Mouse (Mus musculus): Measurements from ENCODE around the gene Znfx1. TPM values are rescaled to one million over a fixed set of nuclear protein-coding genes. Genes with fewer than 3 reads are reported as not detected.

Gene Znfx1
- polyA plus RNA-seq, 1 experiment from 2014 or later = 5.4 TPM

DNA sequence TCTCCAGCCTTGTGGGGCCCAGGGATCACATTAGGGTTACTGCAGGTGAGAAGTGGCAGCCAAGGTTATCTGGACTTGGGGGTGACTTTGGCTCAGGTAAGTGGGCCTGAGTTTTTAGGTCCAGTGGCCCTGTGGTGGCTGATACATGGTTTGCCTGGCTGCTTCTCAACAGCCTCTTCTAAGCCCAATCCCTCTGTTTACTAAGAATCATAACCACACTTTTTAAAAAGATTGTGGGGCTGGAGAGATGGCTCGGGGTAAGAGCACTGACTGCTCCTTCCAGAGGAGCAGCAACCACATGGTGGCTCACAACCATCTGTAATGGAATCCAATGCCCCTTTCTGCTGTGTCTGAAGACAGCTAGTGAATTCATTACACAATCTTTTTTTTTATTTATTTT is 3.2 kb upstream of the Znfx1 start:
- no peaks in the 10 kb centered on the region for H3K27me3 ChIP-seq (ENCODE audit: control insufficient read depth, insufficient read depth, low read length)
- ATAC-seq (ENCODE audit: low FRiP score) (no peak), DNase-seq (ENCODE audit: low spot score, missing footprints) (no peak)
- no peak overlapping the region for H3K4me2 ChIP-seq
- H3K27ac ChIP-seq (ENCODE audit: low read depth, low read length) = no peak overlapping the region
- H3K4me1 ChIP-seq (ENCODE audit: control insufficient read depth, insufficient read depth, low read length) = peaks cover 14% of the 10 kb centered on the region
- H3K9ac ChIP-seq (ENCODE audit: low read length) = no peak overlapping the region
- WGBS = 81% methylated on average over 1 of the region's 1 CpGs
- no peaks in the 10 kb centered on the region for H3K9me3 ChIP-seq (ENCODE audit: control insufficient read depth, low read length)
- H3K36me3 ChIP-seq (ENCODE audit: control insufficient read depth, insufficient read depth, low read length) = peaks cover 15% of the 10 kb centered on the region; the same call in 1 of the 2 replicates
- no peak overlapping the region for H3K4me3 ChIP-seq (ENCODE audit: low read depth, low read length)

DNA sequence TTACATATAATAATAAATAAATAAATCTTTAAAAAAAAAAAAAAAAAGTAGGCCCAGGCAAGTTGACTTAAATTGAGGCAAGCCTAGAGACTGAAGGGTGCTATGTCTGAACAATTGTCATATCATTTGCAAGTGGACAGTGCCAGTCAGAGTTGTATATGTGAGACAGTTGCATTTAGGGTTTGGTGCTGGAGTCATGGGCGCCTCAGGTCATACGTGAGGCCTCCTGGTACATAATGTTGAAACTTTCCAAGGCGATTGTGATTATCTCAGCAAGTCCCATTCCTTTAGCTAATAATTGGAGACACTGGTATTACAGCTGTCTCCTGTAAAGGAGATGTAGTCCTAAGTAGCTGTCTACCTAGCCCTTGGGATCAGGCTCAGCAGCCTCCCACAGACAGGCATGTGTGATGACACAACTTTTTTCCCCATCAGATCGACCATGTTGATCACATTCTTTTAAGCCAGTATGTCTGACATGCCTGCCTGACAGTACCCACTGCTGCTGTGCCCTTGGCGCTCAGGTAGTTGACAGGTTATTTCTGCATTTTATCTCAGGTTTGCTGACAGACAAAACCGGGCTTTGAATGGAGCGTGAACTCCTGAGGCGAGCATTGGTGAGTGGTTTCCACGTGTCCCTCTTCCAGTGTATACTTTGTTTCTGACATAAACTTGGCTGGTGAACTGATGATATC is 1.9 kb upstream of the Znfx1 start:
- H3K9ac ChIP-seq (ENCODE audit: low read length) = peak overlapping the region; percentile 93
- no peaks in the 10 kb centered on the region for H3K27me3 ChIP-seq (ENCODE audit: control insufficient read depth, insufficient read depth, low read length)
- DNase-seq (ENCODE audit: low spot score, missing footprints) = peak; percentile 83
- H3K4me3 ChIP-seq (ENCODE audit: low read depth, low read length) = peak overlapping the region; percentile 82
- ATAC-seq (ENCODE audit: low FRiP score) = no peak
- H3K4me1 ChIP-seq (ENCODE audit: control insufficient read depth, insufficient read depth, low read length) = peaks cover 14% of the 10 kb centered on the region
- peak overlapping the region; percentile 67; the same call in 1 of the 2 replicates for H3K27ac ChIP-seq (ENCODE audit: low read depth, low read length)
- peak overlapping the region; percentile 76 for H3K4me2 ChIP-seq
- no peaks in the 10 kb centered on the region for H3K9me3 ChIP-seq (ENCODE audit: control insufficient read depth, low read length)
- peaks cover 15% of the 10 kb centered on the region; the same call in 1 of the 2 replicates for H3K36me3 ChIP-seq (ENCODE audit: control insufficient read depth, insufficient read depth, low read length)
- 26% methylated on average over 9 of the region's 9 CpGs for WGBS

DNA sequence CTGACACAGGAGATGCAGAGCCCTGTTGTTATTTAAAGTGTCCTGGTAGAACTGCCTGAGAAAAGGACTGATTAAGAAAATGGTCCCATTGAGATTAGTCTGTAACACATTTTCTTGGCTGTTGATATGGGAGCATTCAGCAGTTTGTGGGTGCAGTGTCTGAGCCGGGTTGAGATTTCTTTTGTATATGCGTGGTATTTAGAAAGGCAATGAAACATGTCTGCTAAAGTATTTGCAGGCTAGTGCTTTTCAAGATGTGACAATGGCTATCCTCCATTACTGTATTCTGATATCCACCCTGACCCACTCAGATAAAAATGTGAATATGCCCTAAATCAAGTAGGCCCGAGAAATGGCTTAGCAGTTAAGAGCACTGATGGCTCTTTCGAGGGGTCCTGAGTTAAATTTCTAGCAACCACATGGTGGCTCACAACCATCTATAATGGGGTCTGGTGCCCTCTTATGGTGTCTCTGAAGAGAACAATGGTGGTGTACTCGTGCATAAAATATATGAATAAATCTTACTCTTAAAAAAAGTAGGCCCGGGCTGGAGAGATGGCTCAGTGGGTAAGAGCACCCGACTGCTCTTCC is 1.2 kb upstream of the Znfx1 start:
- peaks cover 14% of the 10 kb centered on the region for H3K4me1 ChIP-seq (ENCODE audit: control insufficient read depth, insufficient read depth, low read length)
- H3K4me3 ChIP-seq (ENCODE audit: low read depth, low read length) = peak overlapping the region; percentile 82
- H3K36me3 ChIP-seq (ENCODE audit: control insufficient read depth, insufficient read depth, low read length) = peaks cover 15% of the 10 kb centered on the region; the same call in 1 of the 2 replicates
- peak overlapping the region; percentile 93 for H3K9ac ChIP-seq (ENCODE audit: low read length)
- DNase-seq (ENCODE audit: low spot score, missing footprints) = peak; percentile 91
- ATAC-seq (ENCODE audit: low FRiP score) = no peak
- H3K27me3 ChIP-seq (ENCODE audit: control insufficient read depth, insufficient read depth, low read length) = no peaks in the 10 kb centered on the region
- WGBS = 0% methylated on average over 7 of the region's 7 CpGs
- peak overlapping the region; percentile 81 for H3K27ac ChIP-seq (ENCODE audit: low read depth, low read length)
- H3K4me2 ChIP-seq = peak overlapping the region; percentile 76
- no peaks in the 10 kb centered on the region for H3K9me3 ChIP-seq (ENCODE audit: control insufficient read depth, low read length)

DNA sequence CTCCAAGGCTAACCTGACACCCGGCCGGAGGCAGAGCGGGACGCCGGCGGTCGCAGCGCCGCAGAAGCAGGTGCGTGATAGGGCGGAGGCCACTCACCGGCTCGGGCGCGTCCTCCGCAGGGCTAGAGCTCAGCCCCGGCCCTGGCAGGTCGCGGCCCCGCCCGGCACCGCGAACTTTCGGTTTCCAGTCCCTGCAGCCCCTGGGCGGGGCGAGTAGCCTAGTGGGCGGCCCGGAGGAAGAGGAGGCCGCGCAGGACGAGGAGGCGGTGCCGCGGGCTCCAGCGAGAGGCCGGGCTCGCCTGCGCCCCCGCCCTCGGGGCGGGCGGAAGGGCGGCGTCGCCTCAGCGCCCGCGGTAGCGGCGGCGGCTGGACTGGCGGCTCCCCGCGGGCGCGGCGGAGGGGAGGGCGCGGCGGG is 311 bp downstream of the Znfx1 start:
- WGBS = under 1% methylated on average over 44 of the region's 60 CpGs
- Histone ChIP-seq H3K4me2 (peak overlapping the region; percentile 67), H3K4me3 (ENCODE audit: low read depth, low read length) (peak overlapping the region; percentile 82), H3K9me3 (ENCODE audit: control insufficient read depth, low read length) (no peaks in the 10 kb centered on the region), H3K9ac (ENCODE audit: low read length) (peak overlapping the region; percentile 93), H3K36me3 (ENCODE audit: control insufficient read depth, insufficient read depth, low read length) (peaks cover 15% of the 10 kb centered on the region; the same call in 1 of the 2 replicates), H3K27ac (ENCODE audit: low read depth, low read length) (peak overlapping the region; percentile 89), H3K27me3 (ENCODE audit: control insufficient read depth, insufficient read depth, low read length) (no peaks in the 10 kb centered on the region), H3K4me1 (ENCODE audit: control insufficient read depth, insufficient read depth, low read length) (peaks cover 14% of the 10 kb centered on the region)
- ATAC-seq (ENCODE audit: low FRiP score) (peak; percentile 92), DNase-seq (ENCODE audit: low spot score, missing footprints) (peak; percentile 95)

DNA sequence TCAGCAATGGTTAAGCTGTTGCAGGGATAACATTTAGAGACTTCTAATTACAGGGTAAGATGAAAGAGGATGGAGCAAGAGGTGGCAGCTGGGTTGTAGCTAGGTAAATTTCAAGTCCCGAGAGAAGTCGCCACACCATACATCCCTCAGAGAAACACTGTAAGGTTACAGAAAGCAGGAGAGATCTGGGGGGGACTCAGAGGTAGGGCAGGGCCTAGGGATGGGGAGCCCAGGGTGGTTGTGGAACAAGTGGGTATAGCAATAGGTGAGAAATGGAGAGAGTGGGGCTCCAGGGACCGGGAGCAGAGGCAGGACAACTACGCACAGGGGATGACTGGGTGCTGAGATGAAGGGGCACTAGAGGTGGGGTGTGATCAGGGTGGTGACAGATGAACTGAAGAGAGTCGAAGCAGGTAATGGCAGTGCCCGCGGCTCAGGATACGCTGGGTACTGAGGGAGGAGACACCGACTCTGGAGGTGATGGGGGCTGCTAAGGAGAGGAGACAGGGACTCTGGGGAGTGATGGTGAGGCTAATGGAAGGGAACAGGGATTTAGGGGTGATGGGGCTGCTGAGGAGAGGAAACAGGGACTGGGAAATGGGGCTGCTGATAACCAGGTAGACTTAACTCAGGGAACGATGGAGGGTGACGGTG is 1.3 kb downstream of the Znfx1 start:
- peaks cover 17% of the 10 kb centered on the region; the same call in 1 of the 2 replicates for H3K36me3 ChIP-seq (ENCODE audit: control insufficient read depth, insufficient read depth, low read length)
- H3K9ac ChIP-seq (ENCODE audit: low read length) = peak overlapping the region; percentile 93
- 33% methylated on average over 11 of the region's 11 CpGs for WGBS
- H3K4me1 ChIP-seq (ENCODE audit: control insufficient read depth, insufficient read depth, low read length) = peaks cover 14% of the 10 kb centered on the region
- no peaks in the 10 kb centered on the region for H3K27me3 ChIP-seq (ENCODE audit: control insufficient read depth, insufficient read depth, low read length)
- peak overlapping the region; percentile 67 for H3K4me2 ChIP-seq
- DNase-seq (ENCODE audit: low spot score, missing footprints) = peak; percentile 81
- ATAC-seq (ENCODE audit: low FRiP score) = no peak
- H3K27ac ChIP-seq (ENCODE audit: low read depth, low read length) = no peak overlapping the region
- H3K9me3 ChIP-seq (ENCODE audit: control insufficient read depth, low read length) = no peaks in the 10 kb centered on the region
- H3K4me3 ChIP-seq (ENCODE audit: low read depth, low read length) = peak overlapping the region; percentile 82

DNA sequence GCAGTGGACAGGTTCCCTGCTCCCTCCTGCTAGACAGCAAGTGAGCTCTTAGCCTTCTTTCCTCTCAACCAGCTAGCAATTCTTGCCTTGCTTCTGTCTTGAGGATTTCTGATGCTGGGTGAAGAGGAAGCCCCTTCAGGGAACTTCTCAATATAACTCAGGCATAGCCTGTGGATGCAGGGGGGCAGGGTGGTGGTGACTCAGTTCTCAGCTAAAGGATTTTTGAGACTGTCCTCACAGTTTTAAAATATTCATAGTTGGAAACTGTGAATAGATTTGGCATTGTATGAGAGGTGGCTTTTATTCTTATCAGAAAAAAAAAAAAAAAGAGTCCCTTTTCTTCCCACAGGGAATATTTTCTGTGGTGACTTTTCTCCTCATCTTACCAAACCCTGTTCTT is 2.1 kb downstream of the Znfx1 start:
- Histone ChIP-seq H3K27ac (ENCODE audit: low read depth, low read length) (no peak overlapping the region), H3K4me3 (ENCODE audit: low read depth, low read length) (no peak overlapping the region), H3K36me3 (ENCODE audit: control insufficient read depth, insufficient read depth, low read length) (peaks cover 21% of the 10 kb centered on the region; the same call in 1 of the 2 replicates), H3K4me1 (ENCODE audit: control insufficient read depth, insufficient read depth, low read length) (peaks cover 14% of the 10 kb centered on the region), H3K27me3 (ENCODE audit: control insufficient read depth, insufficient read depth, low read length) (no peaks in the 10 kb centered on the region), H3K9ac (ENCODE audit: low read length) (no peak overlapping the region), H3K4me2 (no peak overlapping the region), H3K9me3 (ENCODE audit: control insufficient read depth, low read length) (no peaks in the 10 kb centered on the region)
- DNase-seq (ENCODE audit: low spot score, missing footprints) = peak; percentile 77
- ATAC-seq (ENCODE audit: low FRiP score) = no peak

DNA sequence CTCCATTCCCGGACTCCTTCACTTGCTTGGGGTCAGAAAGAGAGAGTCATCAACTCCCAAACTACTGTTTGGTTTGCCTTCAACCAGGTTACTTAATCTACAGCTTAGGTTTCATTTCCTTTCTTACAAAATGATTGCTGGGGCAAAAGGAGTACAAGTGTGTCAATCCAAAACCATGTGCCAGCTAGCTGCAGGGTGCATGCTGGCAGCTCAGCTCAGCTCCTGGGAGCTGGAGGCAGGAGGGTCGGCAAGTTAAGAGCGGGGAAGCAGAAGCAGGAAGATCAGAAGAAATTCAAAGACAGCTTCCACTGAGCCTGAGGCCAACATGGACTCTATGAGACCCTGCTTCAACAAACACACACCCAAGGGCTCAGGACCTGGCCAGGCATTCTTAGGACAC is 2.5 kb downstream of the Znfx1 start:
- Histone ChIP-seq H3K27ac (ENCODE audit: low read depth, low read length) (no peak overlapping the region), H3K9ac (ENCODE audit: low read length) (peak overlapping the region; percentile 30), H3K9me3 (ENCODE audit: control insufficient read depth, low read length) (no peaks in the 10 kb centered on the region), H3K4me3 (ENCODE audit: low read depth, low read length) (no peak overlapping the region), H3K36me3 (ENCODE audit: control insufficient read depth, insufficient read depth, low read length) (peaks cover 17% of the 10 kb centered on the region), H3K4me2 (no peak overlapping the region), H3K4me1 (ENCODE audit: control insufficient read depth, insufficient read depth, low read length) (peaks cover 14% of the 10 kb centered on the region), H3K27me3 (ENCODE audit: control insufficient read depth, insufficient read depth, low read length) (no peaks in the 10 kb centered on the region)
- ATAC-seq (ENCODE audit: low FRiP score) (no peak), DNase-seq (ENCODE audit: low spot score, missing footprints) (peak; percentile 81)
- 69% methylated on average over 3 of the region's 3 CpGs for WGBS

DNA sequence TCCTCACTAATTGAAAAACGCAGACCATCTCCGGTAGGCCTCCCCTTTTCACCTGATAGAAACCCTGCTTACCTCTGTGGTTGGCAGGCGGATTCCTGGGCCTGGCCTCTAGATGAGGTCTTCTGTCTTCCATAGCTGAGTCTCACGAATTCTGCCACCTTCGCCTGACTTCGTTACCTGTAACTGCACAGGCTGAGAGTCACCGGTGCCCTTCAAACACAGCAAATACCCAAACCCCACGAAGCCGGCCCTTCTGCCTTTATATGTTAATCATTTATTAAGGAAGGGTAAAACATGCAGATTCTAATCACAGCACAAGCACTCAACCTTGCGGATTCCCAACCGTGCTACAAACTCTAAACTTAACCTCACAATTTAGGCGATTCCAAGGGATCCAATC is 2.9 kb downstream of the Znfx1 start:
- Histone ChIP-seq H3K36me3 (ENCODE audit: control insufficient read depth, insufficient read depth, low read length) (peaks cover 17% of the 10 kb centered on the region), H3K4me3 (ENCODE audit: low read depth, low read length) (no peak overlapping the region), H3K27me3 (ENCODE audit: control insufficient read depth, insufficient read depth, low read length) (no peaks in the 10 kb centered on the region), H3K4me2 (no peak overlapping the region), H3K4me1 (ENCODE audit: control insufficient read depth, insufficient read depth, low read length) (peaks cover 12% of the 10 kb centered on the region), H3K27ac (ENCODE audit: low read depth, low read length) (no peak overlapping the region), H3K9me3 (ENCODE audit: control insufficient read depth, low read length) (no peaks in the 10 kb centered on the region), H3K9ac (ENCODE audit: low read length) (peak overlapping the region; percentile 30; the same call in 1 of the 2 replicates)
- DNase-seq (ENCODE audit: low spot score, missing footprints) (no peak), ATAC-seq (ENCODE audit: low FRiP score) (no peak)
- 69% methylated on average over 12 of the region's 12 CpGs for WGBS

DNA sequence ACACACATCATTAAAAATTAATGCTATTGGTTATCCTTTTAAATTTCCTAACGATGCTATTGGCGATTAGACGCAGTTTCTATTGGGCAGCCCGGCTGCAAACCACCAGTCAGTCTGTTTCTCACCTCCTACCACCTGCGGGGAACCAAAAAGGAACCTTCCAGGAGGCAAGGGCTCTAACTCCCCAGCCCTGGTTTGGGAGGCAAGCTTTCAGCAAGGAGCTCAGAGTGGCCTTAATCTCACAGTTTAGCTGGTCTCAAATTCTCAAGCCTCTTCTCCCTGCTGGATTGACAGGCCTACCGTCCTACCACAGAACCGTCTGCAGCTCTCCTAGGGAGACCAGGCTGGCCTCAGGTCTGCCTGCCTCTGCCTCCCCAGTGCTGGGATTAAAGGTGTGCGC is 3.3 kb downstream of the Znfx1 start:
- H3K36me3 ChIP-seq (ENCODE audit: control insufficient read depth, insufficient read depth, low read length) = peaks cover 15% of the 10 kb centered on the region
- H3K9ac ChIP-seq (ENCODE audit: low read length) = peak overlapping the region; percentile 20; the same call in 1 of the 2 replicates
- H3K27ac ChIP-seq (ENCODE audit: low read depth, low read length) = no peak overlapping the region
- H3K4me1 ChIP-seq (ENCODE audit: control insufficient read depth, insufficient read depth, low read length) = peaks cover 7% of the 10 kb centered on the region
- ATAC-seq (ENCODE audit: low FRiP score) (no peak), DNase-seq (ENCODE audit: low spot score, missing footprints) (no peak)
- H3K4me3 ChIP-seq (ENCODE audit: low read depth, low read length) = no peak overlapping the region
- no peaks in the 10 kb centered on the region for H3K9me3 ChIP-seq (ENCODE audit: control insufficient read depth, low read length)
- no peak overlapping the region for H3K4me2 ChIP-seq
- 32% methylated on average over 8 of the region's 8 CpGs for WGBS
- H3K27me3 ChIP-seq (ENCODE audit: control insufficient read depth, insufficient read depth, low read length) = no peaks in the 10 kb centered on the region

Data from midbrain, embryonic 11.5 days (tissue).